Mouse (Mus musculus) MEL (cell line): ENCODE results near the gene 0610010K14Rik. TPM values are rescaled to one million over a fixed set of nuclear protein-coding genes. Genes with fewer than 3 reads are reported as not detected.

Experiments
- DNase-seq: peaks from one replicate; pipeline ENCODE4 v3.0.0; 2011; ENCODE audit warnings: low read depth, low spot score
- H3K27ac ChIP-seq: 2 replicates; pipeline ENCODE4 v1.5.1; 2012; ENCODE audit warnings: low read depth, mild to moderate bottlenecking, control low read depth, low read length, moderate library complexity; ENCODE audit not compliant: control insufficient read depth
- H3K27me3 ChIP-seq, 2 experiments: fragments of 150-350 bp in 1 of 2; sonication (generic) in 1 of 2; 2 replicates each; pipeline ENCODE4 v1.6.1; 2012; ENCODE audit warnings: low read length in 2 of 2, mild to moderate bottlenecking in 2 of 2, improper control_type of control experiment in 1 of 2, moderate library complexity in 1 of 2; ENCODE audit not compliant: insufficient read depth in 2 of 2, control insufficient read depth in 1 of 2
- H3K36me3 ChIP-seq, 2 experiments: 2 replicates each; pipeline ENCODE4 v1.6.1; 2012 to 2014; ENCODE audit warnings: low read length in 2 of 2, improper control_type of control experiment in 1 of 2, inconsistent platforms in 1 of 2, mild to moderate bottlenecking in 1 of 2; ENCODE audit not compliant: insufficient read depth in 2 of 2, control insufficient read depth in 1 of 2
- H3K4me1 ChIP-seq, 2 experiments: fragments of 150-350 bp in 1 of 2; sonication (generic) in 1 of 2; 2 replicates each; pipeline ENCODE4 v1.6.1; 2012; ENCODE audit warnings: low read length in 2 of 2, improper control_type of control experiment in 1 of 2, mild to moderate bottlenecking in 1 of 2; ENCODE audit not compliant: insufficient read depth in 2 of 2, control insufficient read depth in 1 of 2
- H3K4me3 ChIP-seq, 2 experiments: fragments of 150-350 bp in 1 of 2; sonication (generic) in 1 of 2; 2 replicates each; pipeline ENCODE4 v1.5.1; 2012; ENCODE audit warnings: low read depth in 2 of 2, low read length in 2 of 2, mild to moderate bottlenecking in 2 of 2, moderate library complexity in 2 of 2, control low read depth in 1 of 2, improper control_type of control experiment in 1 of 2; ENCODE audit not compliant: control insufficient read depth in 1 of 2, insufficient read depth in 1 of 2
- H3K79me2 ChIP-seq: 2 replicates; pipeline ENCODE4 v1.6.1; 2012; ENCODE audit warnings: mild to moderate bottlenecking, low read length, moderate library complexity; ENCODE audit not compliant: control insufficient read depth, poor library complexity, insufficient read depth
- H3K9ac ChIP-seq: 2 replicates; pipeline ENCODE4 v1.6.1; 2012; ENCODE audit warnings: low read depth, mild to moderate bottlenecking, control low read depth, low read length, moderate library complexity; ENCODE audit not compliant: control insufficient read depth, poor library complexity, severe bottlenecking
- H3K9me3 ChIP-seq: fragments of 150-350 bp; sonication (generic); replicated peaks from 2 replicates; pipeline ENCODE4 v1.6.1; 2012; ENCODE audit warnings: mild to moderate bottlenecking, low read length, improper control_type of control experiment, moderate library complexity; ENCODE audit not compliant: insufficient read depth
- BHLHE40 ChIP-seq: IDR thresholded peaks from 2 replicates; pipeline ENCODE4 v1.6.1; 2012; ENCODE audit warnings: low read depth, mild to moderate bottlenecking, inconsistent platforms, low read length, improper control_type of control experiment, borderline replicate concordance
- CHD1 ChIP-seq: IDR thresholded peaks from 2 replicates; pipeline ENCODE4 v1.6.1; 2012; ENCODE audit warnings: low read depth, mild to moderate bottlenecking, inconsistent platforms, low read length, improper control_type of control experiment
- E2F4 ChIP-seq: IDR thresholded peaks from 2 replicates; pipeline ENCODE4 v1.6.1; 2011; ENCODE audit warnings: low read depth, low read length, improper control_type of control experiment, borderline replicate concordance
- ELF1 ChIP-seq: IDR thresholded peaks from 2 replicates; pipeline ENCODE4 v1.6.1; 2014; ENCODE audit warnings: low read depth, mild to moderate bottlenecking, inconsistent platforms, low read length, improper control_type of control experiment, moderate library complexity
- EP300 ChIP-seq, 2 experiments: IDR thresholded peaks; 2 replicates each; pipeline ENCODE4 v1.6.1; 2011; ENCODE audit warnings: improper control_type of control experiment in 2 of 2, low read length in 2 of 2, low read depth in 1 of 2, mild to moderate bottlenecking in 1 of 2
- GATA1 ChIP-seq: IDR thresholded peaks from 2 replicates; pipeline ENCODE4 v1.6.1; 2011; ENCODE audit warnings: low read depth, low read length, improper control_type of control experiment
- HCFC1 ChIP-seq: IDR thresholded peaks from 2 replicates; pipeline ENCODE4 v1.6.1; 2012; ENCODE audit warnings: low read depth, mild to moderate bottlenecking, inconsistent platforms, low read length, improper control_type of control experiment, moderate library complexity
- MAZ ChIP-seq: IDR thresholded peaks from 2 replicates; pipeline ENCODE4 v1.6.1; 2012; ENCODE audit warnings: low read depth, mild to moderate bottlenecking, inconsistent platforms, low read length, improper control_type of control experiment
- MEF2A ChIP-seq: IDR thresholded peaks from 2 replicates; pipeline ENCODE4 v1.6.1; 2014; ENCODE audit warnings: low read depth, mild to moderate bottlenecking, inconsistent platforms, low read length, improper control_type of control experiment; ENCODE audit not compliant: poor library complexity, insufficient replicate concordance, severe bottlenecking; ENCODE audit errors: extremely low read depth
- MYC ChIP-seq: IDR thresholded peaks from 2 replicates; pipeline ENCODE4 v1.6.1; 2011; ENCODE audit warnings: low read depth, mild to moderate bottlenecking, low read length, improper control_type of control experiment, moderate library complexity
- POLR2AphosphoS2 ChIP-seq: IDR thresholded peaks from 2 replicates; pipeline ENCODE4 v1.6.1; 2011; ENCODE audit warnings: low read length, improper control_type of control experiment
- POLR2AphosphoS5 ChIP-seq: IDR thresholded peaks from 2 replicates; pipeline ENCODE4 v1.6.1; 2012; ENCODE audit warnings: low read depth, borderline replicate concordance, mild to moderate bottlenecking, inconsistent platforms, low read length, moderate library complexity, mixed read lengths
- RCOR1 ChIP-seq: IDR thresholded peaks from 2 replicates; pipeline ENCODE4 v1.6.1; 2012; ENCODE audit warnings: low read depth, mild to moderate bottlenecking, inconsistent platforms, low read length, improper control_type of control experiment
- TAL1 ChIP-seq: IDR thresholded peaks from 2 replicates; pipeline ENCODE4 v1.6.1; 2012; ENCODE audit warnings: mild to moderate bottlenecking, inconsistent platforms, low read length, moderate library complexity, mixed read lengths
- USF1 ChIP-seq: IDR thresholded peaks from 2 replicates; pipeline ENCODE4 v1.6.1; 2014; ENCODE audit warnings: low read depth, mild to moderate bottlenecking, inconsistent platforms, low read length, improper control_type of control experiment, moderate library complexity
- ZC3H11A ChIP-seq: IDR thresholded peaks from 2 replicates; pipeline ENCODE4 v1.6.1; 2012; ENCODE audit warnings: low read depth, mild to moderate bottlenecking, inconsistent platforms, low read length, improper control_type of control experiment
- ZKSCAN1 ChIP-seq: IDR thresholded peaks from 2 replicates; pipeline ENCODE4 v1.6.1; 2012; ENCODE audit warnings: low read depth, mild to moderate bottlenecking, inconsistent platforms, low read length, improper control_type of control experiment, moderate library complexity
- ZMIZ1 ChIP-seq: IDR thresholded peaks from 2 replicates; pipeline ENCODE4 v1.6.1; 2012; ENCODE audit warnings: low read depth, mild to moderate bottlenecking, inconsistent platforms, low read length, improper control_type of control experiment, moderate library complexity
- ZNF384 ChIP-seq: IDR thresholded peaks from 2 replicates; pipeline ENCODE4 v1.6.1; 2012; ENCODE audit warnings: low read depth, mild to moderate bottlenecking, inconsistent platforms, low read length, improper control_type of control experiment
- polyA plus RNA-seq, 2 experiments: library from polyadenylated mRNA; stranded (reverse) in 1 of 2; unstranded in 1 of 2; fragments of >175 nt in 1 of 2; fragments of >200 nt in 1 of 2; gene quantifications; 2 replicates each; pipeline versions ENCODE4 v1.2.1 to v1.2.4; 2012; ENCODE audit warnings: low replicate concordance in 2 of 2, low read depth in 1 of 2; ENCODE audit not compliant: insufficient read length in 2 of 2, insufficient read depth in 1 of 2, missing spikeins in 1 of 2
- total RNA-seq: library from RNA; depleted of rRNA; stranded (reverse); fragments of 300-350 nt; gene quantifications from 2 replicates; pipeline ENCODE4 v1.2.3, GENCODE M21; 2012

0610010K14Rik gene
- total and polyA plus RNA-seq, 3 experiments = 60.4 to 189 TPM; not detected in 1

DNA sequence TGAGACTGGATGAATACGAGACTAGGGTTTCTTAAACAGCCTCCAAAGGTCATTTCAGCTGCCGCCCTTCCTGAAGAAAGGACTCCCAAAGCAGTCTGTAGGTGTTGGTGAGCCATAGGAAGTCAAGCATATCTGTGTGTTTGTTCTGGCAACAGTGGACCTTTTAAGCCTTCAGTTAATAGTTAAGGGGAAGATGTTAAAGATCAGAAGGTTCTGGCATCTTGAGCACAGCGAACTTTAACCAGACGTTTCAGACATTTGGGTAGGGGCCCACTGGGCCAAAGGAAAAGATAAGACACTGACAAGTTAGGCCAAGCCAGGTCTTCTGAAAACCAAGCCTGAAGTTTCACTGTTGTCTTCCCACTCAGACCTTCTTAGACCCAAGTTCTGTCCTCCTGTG lies 19.7 kb downstream of the 0610010K14Rik start:
- Histone ChIP-seq H3K79me2 (peaks cover 5% of the 10 kb centered on the region; the same call in 1 of the 2 replicates), H3K9me3 (no peaks in the 10 kb centered on the region), H3K4me1 (peaks cover 5 to 7% of the 10 kb centered on the region in 2 experiments; a peak in 3 of 4 replicates), H3K27ac (no peak overlapping the region), H3K27me3 (no peaks in the 10 kb centered on the region), H3K36me3 (peaks cover 0 to 5% of the 10 kb centered on the region in 2 experiments; a peak in 2 of 4 replicates), H3K4me3 (no peak overlapping the region), H3K9ac (no peak overlapping the region)
- no peak for DNase-seq
- TF ChIP-seq RCOR1 (no peak), ELF1 (no peak), POLR2AphosphoS5 (no peak), ZKSCAN1 (no peak), ZC3H11A (no peak), BHLHE40 (no peak)

DNA sequence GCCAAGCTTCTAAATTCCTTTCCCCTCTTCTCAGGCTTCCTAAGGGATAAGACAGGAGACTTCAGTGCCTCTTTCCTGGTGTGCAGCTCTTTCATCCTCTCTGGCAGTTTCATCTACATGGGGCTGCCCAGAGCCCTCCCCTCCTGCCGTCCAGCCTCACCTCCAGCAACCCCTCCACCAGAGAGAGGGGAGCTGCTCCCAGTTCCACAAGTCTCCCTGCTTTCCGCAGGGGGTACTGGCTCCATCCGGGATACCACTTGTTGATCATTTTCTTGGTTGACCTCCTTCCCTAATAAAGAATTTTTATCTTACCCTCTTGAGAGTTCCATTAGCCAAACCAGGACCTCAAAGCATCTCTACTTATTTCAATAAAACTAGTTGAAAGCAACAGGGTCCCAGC lies 21.6 kb downstream of the 0610010K14Rik start:
- peaks cover 3% of the 10 kb centered on the region; the same call in 1 of the 2 replicates for H3K79me2 ChIP-seq
- no peaks in the 10 kb centered on the region for H3K27me3 ChIP-seq
- H3K27ac ChIP-seq = no peak overlapping the region
- H3K9me3 ChIP-seq = no peaks in the 10 kb centered on the region
- peaks cover 0 to 5% of the 10 kb centered on the region in 2 experiments; a peak in 2 of 4 replicates for H3K36me3 ChIP-seq
- no peak for DNase-seq
- no peak for TF ChIP-seq MYC
- TF ChIP-seq MAZ = no peak
- TF ChIP-seq GATA1 = no peak
- TF ChIP-seq HCFC1 = no peak
- no peak for TF ChIP-seq MEF2A
- no peak for TF ChIP-seq ZC3H11A
- no peak for TF ChIP-seq USF1
- TF ChIP-seq ZMIZ1 = no peak
- TF ChIP-seq POLR2AphosphoS2 = no peak
- TF ChIP-seq ZNF384 = no peak
- no peak for TF ChIP-seq CHD1
- no peak for TF ChIP-seq TAL1
- TF ChIP-seq E2F4 = no peak
- no peak for TF ChIP-seq EP300 (IDR thresholded peaks at IDR 0.05; ENCODE audit: low read depth in 1 of 2, low read length in 2 of 2)
- TF ChIP-seq, all 39 proteins: peak for 0
- Histone ChIP-seq H3K4me3 (no peak overlapping the region), H3K9ac (no peak overlapping the region), H3K4me1 (peaks cover 0 to 5% of the 10 kb centered on the region in 2 experiments; a peak in 2 of 4 replicates)
